Mouse (Mus musculus): ENCODE results near the gene Mpdz.

The Mpdz gene

DNA sequence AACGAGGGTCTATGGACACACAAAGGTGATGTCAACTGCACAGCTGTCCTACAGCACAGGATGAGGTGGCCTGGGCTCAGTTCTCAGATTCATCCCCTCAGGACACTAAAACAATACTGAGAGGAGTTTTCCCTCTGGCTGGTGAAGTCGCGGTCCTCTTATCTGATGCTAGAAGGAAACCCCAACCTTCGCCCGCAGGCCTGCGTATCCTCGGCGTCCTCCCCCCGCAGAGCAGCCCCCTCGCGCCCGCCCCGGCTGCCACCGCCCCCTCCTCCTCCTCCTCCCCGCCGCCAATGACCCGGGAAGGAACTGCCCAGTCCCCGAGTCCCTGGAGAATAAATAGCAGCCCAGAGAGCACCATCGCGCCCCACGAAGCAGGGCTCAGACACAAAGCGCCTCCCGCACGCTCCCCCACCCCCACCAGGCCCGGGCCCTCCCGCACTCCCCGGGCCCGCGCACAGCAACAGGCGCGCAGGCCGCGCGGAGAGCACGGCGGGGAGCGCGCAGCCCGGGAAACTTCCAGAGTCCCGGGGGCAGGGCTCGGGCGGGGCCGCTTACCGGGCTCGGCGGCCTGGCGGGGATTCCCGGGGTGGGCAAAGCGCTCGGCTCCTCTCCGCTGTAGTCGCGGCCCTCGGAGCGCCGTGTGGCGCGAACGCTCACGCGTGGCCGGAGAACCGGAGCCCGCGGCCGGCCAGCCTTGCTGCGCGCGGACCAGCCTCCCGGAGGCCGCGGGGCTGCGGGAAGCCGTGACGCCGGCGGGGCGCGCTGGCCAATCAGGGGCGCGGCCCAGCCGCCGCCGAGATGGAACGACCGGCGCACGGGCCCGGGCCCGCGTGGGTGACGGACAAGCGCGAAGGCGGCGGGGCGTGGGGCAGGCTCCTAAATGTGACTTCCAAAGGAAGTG, at the start of gene Mpdz:
TSS of gene Mpdz (minus strand) at position 738 of the 904 bp plus-strand sequence.
- DNase-seq (ENCODE audit: low read depth in 1 of 2, low spot score in 2 of 2), result no peak

DNA sequence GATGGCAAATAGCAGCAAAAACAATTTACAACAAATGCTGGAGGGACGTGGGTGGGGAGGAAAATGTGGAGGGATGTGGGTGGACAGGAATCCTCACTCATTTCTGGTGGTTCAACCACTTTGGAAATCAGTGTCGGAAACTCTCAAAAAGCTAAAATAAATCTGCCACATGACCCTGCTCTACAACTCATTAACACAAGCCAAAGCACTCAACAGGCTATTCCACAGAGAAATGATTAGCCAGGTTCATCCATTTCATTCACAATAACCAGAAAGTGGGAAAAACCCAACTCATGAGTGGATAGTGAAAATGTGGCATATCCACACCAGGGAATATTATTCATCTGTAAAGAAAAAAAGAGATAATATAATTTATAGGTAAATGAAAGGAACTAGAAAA, 47.9 kb upstream of the Mpdz start:
- DNase-seq (ENCODE audit: low read depth in 1 of 2, low spot score in 2 of 2), result no peak

DNA sequence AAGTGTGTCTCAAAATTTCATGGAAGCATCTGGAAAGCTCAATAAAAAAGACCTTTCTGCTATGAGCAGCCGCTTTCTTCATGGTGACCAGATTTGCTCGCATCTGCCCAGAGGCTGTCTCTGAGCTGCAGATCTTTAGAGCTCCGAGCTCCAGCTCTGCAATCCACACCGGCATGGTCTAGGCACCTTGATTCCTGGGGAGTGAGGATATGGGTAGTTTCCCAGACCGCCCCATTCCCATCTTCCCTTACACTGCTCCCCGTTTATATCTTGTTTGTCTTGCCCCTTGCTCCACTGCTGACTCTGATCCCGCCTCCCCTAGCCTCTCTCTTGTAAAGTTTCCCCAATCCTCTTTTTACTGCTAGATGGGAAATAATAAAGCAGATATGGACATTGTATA, 42.0 kb upstream of the Mpdz start:
- no peak for DNase-seq (ENCODE audit: low read depth in 1 of 2, low spot score in 2 of 2)

DNA sequence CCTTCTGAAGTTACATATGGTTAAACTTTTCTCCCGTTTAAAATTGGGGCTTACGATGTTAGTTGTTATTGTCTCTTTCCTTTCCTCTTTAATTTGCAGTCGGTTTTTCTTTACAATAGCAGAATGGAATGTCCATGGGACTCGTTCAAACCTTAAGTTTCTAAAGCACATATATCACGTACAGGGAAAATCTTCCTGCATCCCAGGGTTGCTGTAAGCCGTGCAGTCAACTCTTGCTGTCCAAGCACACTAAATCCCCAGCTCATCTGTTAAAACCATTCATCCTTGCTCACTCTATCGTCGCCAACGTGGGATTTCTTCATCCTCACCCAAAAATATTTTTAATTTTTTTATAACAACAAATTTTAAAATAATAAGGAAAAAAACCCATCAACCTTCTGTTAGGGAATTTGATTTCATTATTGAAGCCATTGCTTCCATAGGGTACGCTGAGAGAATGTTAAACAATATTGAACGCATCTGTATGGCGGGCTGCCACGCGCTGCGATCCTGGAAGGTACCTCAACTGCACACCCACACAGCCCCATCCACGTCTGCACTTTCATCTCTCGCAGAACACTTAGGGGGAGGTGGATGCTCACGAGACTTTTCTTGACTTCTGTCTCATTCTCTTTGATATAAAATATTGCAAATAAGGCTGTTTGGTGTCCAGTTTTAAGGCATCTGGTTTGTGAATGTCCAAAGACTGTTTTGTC, 41.4 kb upstream of the Mpdz start:
- DNase-seq (ENCODE audit: low read depth in 1 of 2, low spot score in 2 of 2), result no peak

DNA sequence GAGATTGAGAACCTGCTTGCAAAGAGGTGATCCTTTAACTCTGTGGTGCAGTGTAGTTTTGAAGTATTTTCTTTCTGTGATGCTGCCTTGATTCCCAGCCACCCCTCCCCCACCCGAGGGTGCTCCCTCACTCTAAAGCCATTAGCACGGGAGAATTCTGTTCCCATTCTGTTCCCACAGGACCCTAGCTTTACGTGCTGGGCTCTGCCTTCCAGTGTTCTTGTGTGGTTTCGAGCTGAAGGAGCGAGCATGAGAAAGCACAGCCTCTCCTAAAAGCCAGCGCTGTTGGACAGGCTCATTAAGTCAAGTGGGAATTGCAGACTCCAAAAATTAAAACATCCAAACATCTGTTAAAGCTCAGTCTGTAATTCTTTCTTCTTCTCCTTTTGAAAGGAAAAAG, 40.5 kb upstream of the Mpdz start:
- DNase-seq (ENCODE audit: low read depth in 1 of 2, low spot score in 2 of 2), result no peak

DNA sequence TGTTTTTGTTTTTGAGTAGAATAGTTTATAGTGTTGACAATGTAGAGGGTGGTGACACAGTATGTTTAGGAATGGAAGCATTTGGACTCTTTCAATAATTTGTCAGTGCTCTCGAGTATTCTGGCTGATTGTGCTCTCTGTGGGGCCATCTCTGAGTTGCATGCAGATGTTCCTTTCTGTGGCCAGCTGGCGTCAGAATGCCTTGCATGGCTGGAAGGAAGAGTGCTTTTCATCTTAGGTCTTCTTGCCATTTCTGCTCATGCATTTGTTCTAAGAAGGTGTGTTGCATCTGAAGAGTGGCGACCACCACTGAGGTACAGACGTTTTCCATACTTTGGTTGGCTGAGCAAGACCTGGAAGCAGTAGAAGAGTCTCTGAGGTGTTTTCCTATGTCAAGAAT, 24.2 kb upstream of the Mpdz start:
- no peak for DNase-seq (ENCODE audit: low read depth in 1 of 2, low spot score in 2 of 2)

DNA sequence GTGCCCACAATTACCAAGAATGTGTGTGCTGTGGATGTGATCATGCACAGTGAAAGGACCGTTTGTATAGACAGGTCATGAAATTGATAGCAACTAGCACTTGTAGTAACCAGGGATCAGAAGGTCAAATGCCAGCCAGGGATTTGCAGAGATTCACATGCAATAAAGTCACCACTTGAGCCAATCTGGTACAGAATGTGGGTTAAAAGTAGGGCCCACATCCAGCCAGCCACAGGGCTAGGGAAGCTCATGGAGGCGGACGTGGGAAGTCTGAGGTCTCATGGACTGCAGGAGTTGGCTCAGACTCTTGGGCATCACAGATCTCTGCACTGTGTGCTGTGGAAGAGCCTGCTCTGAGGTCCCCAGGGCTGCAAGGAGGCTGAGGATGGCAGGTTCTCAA, 22.6 kb upstream of the Mpdz start:
- no peak for DNase-seq (ENCODE audit: low read depth in 1 of 2, low spot score in 2 of 2)

DNA sequence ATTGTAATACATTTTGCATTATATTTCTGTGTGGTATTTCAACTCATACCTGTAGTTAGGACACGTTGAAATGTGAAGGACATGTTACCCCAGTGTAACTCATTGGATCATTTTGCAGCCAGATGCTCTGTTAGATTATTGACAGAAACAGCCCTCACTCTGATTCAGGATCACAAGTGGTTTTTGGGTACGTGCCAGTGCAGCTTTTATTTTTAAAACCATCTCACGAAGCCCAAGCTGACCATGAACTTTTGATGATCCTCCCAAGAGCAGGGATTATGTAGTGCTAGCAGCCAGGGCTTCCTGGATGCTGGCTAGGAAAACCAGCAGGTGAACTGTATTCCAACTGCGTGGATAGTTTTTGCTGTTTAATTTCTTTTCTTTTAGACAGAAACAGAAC, 19.6 kb upstream of the Mpdz start:
- DNase-seq (ENCODE audit: low read depth in 1 of 2, low spot score in 2 of 2), result no peak

DNA sequence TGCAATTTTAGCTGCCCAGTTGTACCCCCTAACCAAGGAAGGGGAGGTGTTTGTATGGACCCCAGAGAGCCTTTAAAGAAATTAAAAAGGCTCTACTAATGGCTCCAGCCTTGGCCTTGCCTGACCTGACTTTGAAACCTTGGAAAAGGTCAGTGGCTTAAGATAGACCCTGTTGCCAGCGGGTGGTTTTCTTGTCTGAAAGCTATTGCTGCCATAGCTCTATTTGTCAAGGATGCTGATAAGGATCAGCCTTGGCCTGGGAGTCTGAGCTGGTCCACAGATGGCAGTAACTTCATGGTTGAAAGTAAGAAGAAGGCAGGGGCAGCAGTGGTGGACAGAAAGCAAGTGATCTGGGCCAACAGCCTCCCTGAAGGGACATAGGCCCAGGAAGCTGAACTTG, 16.3 kb upstream of the Mpdz start:
- DNase-seq (ENCODE audit: low read depth in 1 of 2, low spot score in 2 of 2), result no peak

DNA sequence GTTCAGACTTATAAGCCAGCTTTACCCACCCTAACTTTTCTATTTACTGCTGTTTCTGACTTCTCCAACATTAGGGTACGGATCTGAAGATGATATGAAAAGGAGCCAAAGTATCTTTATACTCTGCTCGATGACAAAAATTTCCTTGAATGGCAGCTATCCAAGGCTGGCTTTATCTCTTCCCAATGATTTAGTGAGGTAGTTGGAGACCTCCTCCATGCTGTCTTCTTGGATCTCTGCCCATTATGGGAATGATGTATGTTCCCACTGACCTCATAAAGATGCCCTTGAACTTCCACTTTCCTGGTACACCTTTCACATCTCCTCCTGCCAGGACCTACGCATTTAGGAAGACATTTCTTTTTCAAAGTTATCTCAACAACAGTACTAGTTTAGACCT, 11.2 kb upstream of the Mpdz start:
- DNase-seq (ENCODE audit: low read depth in 1 of 2, low spot score in 2 of 2), result no peak

DNA sequence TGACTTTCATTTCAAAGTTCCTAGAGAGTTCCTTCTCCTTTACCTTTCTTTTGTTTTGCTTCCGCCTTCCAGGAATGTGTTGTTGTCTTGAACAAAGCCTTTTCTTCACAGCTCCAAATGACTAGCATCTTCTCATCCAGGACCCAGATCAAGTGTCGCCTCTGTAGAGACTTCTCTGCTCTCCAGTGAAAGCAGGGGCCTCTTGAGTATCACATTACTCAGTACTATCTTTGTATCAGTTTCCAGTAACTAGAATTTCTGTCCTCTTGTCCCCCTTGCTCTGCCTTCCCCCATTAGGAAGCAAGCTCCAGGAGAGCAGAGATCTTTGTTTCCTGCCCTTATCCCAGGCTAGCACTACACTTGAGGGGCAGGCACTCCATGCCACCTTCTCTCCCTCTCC, 9.6 kb upstream of the Mpdz start:
- DNase-seq (ENCODE audit: low read depth in 1 of 2, low spot score in 2 of 2), result no peak

DNA sequence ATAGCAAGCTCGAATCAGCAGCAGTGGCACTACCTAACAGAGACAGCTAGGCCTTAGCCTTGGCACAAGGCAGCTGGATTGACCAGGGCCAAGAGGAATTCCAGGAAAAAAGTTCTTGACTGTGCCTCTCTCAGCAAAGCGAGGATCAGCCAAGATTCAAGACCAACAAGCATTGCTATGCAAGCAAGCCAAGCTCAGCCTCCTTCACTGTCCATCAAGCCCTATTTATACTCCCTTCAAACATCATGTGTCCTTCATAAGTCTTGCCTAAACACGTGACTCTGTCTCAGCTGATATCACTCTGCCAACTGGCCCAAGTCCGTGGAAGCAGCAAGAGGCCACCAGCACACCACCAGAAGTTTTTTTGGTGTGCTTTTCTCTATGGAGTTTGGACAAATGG, 6.8 kb upstream of the Mpdz start:
- DNase-seq (ENCODE audit: low read depth in 1 of 2, low spot score in 2 of 2), result no peak

DNA sequence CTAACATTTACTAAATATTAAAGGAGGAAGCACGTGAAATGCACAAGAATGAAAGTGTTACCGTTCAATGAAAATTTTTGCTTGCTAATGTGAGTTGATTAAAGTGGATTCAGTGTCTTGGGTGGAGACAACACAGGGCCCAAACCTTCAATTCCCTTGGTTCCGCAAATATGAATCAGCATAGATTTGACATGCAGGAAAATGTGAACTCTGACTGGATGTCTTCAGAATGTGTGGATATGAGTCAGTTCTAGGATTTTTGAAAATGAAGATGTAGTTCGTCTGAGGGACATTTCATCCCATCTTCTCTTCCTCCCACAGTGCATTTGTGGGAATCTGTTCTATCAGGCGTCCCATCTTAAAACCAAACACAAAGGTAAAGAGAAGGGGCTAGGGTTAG, 951 bp upstream of the Mpdz start:
- DNase-seq (ENCODE audit: low read depth in 1 of 2, low spot score in 2 of 2), result no peak

DNA sequence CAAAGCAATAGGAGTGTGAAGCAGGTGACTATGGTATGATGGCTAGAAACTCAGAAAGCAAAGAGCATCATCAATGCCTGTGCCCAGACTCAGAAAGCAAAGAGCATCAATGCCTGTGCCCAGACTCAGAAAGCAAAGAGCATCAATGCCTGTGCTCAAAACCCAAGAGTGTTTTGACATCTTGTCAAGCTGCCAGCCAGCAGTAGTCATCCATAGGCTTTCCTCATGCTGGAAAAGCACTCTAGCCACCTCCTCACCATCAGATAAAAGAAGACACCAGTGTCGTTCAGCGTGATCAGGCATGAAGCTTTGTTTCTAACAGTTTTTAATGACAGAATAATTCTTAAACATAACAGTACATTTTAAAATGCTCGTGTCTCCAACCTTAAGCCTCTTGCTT, 8.7 kb downstream of the Mpdz start:
- no peak for DNase-seq (ENCODE audit: low read depth in 1 of 2, low spot score in 2 of 2)

DNA sequence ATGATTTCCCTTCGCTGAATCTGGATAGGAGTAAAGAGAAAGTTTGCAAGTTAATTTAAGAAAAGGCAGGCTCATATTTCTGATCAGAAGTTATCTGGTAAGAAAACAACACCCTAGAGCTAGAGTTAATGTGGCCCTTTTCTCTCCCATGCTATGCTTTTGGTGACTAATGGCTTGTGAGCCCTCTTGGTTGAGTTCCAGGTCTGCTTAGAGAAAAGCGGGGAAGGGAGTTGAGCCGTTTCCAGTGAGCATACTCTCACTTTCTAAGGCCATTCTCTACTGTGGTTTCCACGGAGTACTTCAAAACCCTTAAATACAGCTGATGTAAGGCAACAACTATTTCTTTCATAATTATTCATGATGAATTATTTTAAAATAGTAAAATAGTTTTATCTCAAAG, 11.8 kb downstream of the Mpdz start:
- DNase-seq (ENCODE audit: low read depth in 1 of 2, low spot score in 2 of 2), result no peak

DNA sequence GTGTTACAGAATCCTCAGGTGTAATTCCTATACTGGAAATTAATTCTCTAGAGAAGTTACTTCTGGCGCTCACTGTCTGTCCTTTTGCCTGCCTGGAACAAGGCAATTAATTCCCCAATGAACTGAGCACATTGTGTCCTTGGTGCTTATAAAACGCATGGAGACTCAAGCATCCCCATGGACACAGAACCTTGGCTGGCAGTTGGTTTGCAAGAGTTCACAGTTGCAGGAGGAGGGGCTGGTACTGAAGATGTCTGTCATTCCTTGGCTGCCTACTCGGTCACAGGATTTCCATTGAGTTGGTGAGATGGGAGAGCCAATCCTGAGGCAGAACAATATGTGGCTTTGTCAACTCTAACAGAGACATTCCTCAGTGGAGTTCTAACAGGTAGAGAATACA, 12.5 kb downstream of the Mpdz start:
- no peak for DNase-seq (ENCODE audit: low read depth in 1 of 2, low spot score in 2 of 2)

DNA sequence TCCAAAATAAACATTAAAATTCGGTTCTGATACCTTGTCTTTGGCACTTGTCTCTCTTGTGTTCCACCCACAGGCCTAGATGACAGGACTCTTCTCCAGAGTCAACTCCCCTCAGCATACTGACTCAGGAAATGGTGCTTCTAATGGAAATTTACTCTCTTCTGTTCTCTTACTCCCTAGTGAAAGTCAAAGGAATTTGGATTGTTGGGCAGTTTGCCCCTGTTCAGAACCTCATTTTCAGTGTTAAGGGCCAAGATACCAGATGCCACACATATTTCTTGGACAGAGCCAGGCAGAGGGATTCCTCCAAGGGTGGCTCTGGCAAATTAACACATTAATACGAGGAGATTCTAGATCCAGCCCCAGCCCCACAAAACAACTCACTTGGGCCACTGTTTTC, 12.9 kb downstream of the Mpdz start:
- DNase-seq (ENCODE audit: low read depth in 1 of 2, low spot score in 2 of 2), result no peak

DNA sequence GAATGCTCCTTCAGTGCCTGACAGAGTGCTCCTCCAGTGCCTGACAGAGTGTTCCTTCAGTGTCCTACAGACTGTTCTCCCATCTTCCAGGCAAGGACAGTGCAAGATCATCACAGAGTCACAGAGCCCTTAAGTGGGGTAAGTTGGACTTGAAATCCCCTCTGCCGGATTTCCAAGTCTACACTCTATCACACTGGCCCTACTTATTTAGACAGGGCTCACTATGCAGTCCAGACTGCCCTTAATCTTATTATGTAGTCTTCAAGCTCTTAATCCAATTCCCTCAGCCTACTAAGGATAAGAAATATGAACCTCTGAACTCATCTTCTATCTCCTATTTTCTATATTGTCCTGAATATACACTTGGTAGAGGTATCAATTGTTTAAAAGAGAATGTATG, 19.1 kb downstream of the Mpdz start:
- DNase-seq (ENCODE audit: low read depth in 1 of 2, low spot score in 2 of 2), result no peak

DNA sequence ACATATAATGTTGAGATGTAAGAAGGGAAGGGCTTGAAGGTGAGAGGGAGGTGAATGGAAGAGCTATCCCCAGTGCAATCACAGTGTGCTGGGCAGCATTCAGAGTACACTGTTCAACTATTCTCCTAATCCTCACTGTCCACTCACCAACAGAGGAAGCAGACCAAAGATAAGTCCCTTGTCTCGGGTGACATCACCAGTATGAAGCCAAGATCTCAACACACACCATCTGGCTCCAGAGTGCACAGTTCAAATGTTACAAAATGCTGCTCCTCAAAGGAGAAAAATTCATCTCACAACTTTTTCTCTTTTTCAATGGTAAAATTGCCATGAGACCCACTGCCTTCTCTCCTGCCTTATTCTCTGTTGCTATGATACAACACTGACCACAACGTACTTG, 21.0 kb downstream of the Mpdz start:
- no peak for DNase-seq (ENCODE audit: low read depth in 1 of 2, low spot score in 2 of 2)

DNA sequence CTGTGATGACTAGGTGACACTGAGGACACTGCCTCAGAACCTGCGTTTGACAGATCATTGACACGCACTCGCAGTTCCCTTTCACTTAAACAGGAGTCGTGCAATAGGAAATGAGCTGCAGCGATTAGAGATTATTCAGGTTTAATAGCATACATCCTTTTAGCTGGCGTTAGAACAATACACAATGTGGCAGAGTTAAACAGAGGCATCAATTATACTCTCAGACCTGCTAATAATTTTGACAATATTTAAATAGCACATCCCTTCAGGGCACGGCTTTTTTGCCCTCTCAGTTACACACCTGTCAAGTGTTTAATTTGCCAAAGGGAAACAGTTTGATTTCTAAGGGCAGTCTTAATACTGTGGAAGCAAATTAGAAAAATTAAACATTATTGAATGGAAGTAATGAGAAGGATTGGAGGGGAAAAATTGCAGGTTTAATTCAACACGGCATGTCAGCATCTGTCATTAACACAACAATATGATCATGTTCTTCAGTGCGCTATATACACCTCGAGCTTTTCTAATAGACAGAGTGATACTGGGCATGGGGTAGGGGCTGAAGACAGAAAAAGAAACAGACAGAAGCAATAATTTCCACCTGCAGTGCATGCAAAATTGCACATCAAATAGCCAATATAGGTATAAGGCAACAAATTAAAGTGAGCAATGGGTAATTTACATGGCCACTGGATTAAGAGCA, 27.1 kb downstream of the Mpdz start:
- no peak for DNase-seq (ENCODE audit: low read depth in 1 of 2, low spot score in 2 of 2)

DNA sequence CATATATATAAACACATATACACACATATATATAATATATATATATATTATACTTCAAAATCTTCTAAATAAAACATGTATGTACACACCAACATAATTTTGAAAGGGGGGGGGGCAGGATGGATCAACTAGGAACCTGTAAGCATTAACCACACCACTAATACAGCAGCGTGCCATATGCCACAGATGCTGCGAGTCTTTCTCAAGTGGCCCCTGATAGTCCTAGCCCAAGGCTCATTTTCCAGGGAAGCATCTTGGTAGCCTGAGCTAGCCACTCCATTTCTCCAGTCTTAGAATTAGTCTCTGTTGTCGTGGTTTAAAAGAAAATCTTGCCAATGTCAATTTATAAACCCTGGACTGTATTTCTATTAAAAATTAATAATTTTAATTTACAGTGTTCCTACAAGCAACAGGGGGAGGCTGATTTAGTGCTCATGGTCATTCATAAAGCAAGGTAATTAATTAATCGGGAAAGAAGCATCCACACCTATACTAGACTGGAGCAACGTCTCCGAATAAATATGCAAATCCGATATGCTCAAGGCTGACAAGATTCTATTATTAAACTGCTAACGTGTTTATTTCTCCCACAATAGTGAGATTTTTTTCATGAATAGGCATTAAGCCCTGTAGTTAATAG, 27.8 kb downstream of the Mpdz start:
- no peak for DNase-seq (ENCODE audit: low read depth in 1 of 2, low spot score in 2 of 2)

DNA sequence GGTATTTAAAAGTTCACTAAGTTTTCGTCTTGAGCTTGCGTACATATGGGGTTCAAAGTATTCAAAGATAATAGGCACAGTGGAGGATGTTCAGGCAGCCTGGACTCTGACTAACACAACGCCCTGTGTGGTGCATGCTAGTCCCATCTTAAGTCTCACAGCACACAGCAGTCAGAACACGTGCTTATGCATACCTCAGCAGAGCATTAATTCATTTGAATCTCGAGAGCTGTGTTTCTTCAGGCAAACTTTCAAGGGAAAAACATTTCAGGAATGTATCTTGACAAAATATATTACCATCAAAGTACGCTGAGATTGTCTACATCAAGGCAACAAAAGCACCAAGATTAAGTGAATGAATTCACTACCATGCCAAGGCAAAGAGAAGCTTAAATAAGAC, 45.7 kb downstream of the Mpdz start:
- no peak for DNase-seq (ENCODE audit: low read depth in 1 of 2, low spot score in 2 of 2)

All from monocyte, adult 2 months (primary cell).